Mouse (Mus musculus): ENCODE data around the gene Kirrel. TPM values are rescaled to one million over a fixed set of nuclear protein-coding genes. Genes with fewer than 3 reads are reported as not detected.
"Not testable (repeated sequence)": the region's sequence is repeated elsewhere in the genome, so short reads cannot be mapped to it uniquely, and the experiment has no call there.

Kirrel gene
- polyA plus RNA-seq, 1 experiment = 20.7 TPM

- TF ChIP-seq POLR2AphosphoS2 (IDR thresholded peaks at IDR 0.05; ENCODE audit: insufficient read length, low read depth) (no peak), SRF (IDR thresholded peaks at IDR 0.05; ENCODE audit: control insufficient read depth, insufficient read length, low read depth) (no peak), USF1 (IDR thresholded peaks at IDR 0.05; ENCODE audit: low read depth) (no peak), CEBPB (IDR thresholded peaks at IDR 0.05; ENCODE audit: insufficient read depth, poor library complexity, severe bottlenecking) (no peak), TCF3 (IDR thresholded peaks at IDR 0.05; ENCODE audit: insufficient read length, low read depth) (no peak), POLR2A (IDR thresholded peaks at IDR 0.05; ENCODE audit: insufficient read length, low read depth) (no peak), E2F4 (IDR thresholded peaks at IDR 0.05; ENCODE audit: insufficient read depth) (no peak), REST (IDR thresholded peaks at IDR 0.05; ENCODE audit: insufficient read depth, insufficient read length) (no peak), MAX (IDR thresholded peaks at IDR 0.05; ENCODE audit: low read depth) (no peak), MYOD1 (IDR thresholded peaks at IDR 0.05; ENCODE audit: control insufficient read depth in 1 of 3, insufficient read length in 2 of 3, low read depth in 2 of 3) (no peak), MYOG (IDR thresholded peaks at IDR 0.05; ENCODE audit: control insufficient read depth in 1 of 3, insufficient read depth in 1 of 3, insufficient read length in 2 of 3, low read depth in 2 of 3) (no peak), TCF12 (IDR thresholded peaks at IDR 0.05; ENCODE audit: insufficient read depth, poor library complexity, severe bottlenecking) (no peak)
- H3K4me3 ChIP-seq = no peak overlapping the region
- no peak overlapping the region for H3ac ChIP-seq (ENCODE audit: control insufficient read depth, insufficient read length)
- peaks cover 5% of the 10 kb centered on the region for H3K36me3 ChIP-seq (ENCODE audit: control insufficient read depth, insufficient read depth)
- H3K27me3 ChIP-seq (ENCODE audit: control insufficient read depth, insufficient read depth, insufficient read length) = no peaks in the 10 kb centered on the region
- H3K4me2 ChIP-seq (ENCODE audit: low read depth) = peak overlapping the region; percentile 26
- peaks cover 74% of the 10 kb centered on the region for H3K79me2 ChIP-seq (ENCODE audit: control insufficient read depth, insufficient read depth)
Observed at GRCm38 (mm10) chr3:87115726-87116540, 58.6 kb downstream of the Kirrel start.

GRCm38 (mm10) chr3:87115271-87115670 lies 59.3 kb downstream of the Kirrel start:
- TF ChIP-seq E2F4 (IDR thresholded peaks at IDR 0.05; ENCODE audit: insufficient read depth) = no peak
- no peak for TF ChIP-seq MYOD1 (IDR thresholded peaks at IDR 0.05; ENCODE audit: control insufficient read depth in 1 of 3, insufficient read length in 2 of 3, low read depth in 2 of 3)
- no peak for TF ChIP-seq CEBPB (IDR thresholded peaks at IDR 0.05; ENCODE audit: insufficient read depth, poor library complexity, severe bottlenecking)
- no peak for TF ChIP-seq MYOG (IDR thresholded peaks at IDR 0.05; ENCODE audit: control insufficient read depth in 1 of 3, insufficient read depth in 1 of 3, insufficient read length in 2 of 3, low read depth in 2 of 3)
- TF ChIP-seq POLR2A (IDR thresholded peaks at IDR 0.05; ENCODE audit: insufficient read length, low read depth) = no peak
- TF ChIP-seq USF1 (IDR thresholded peaks at IDR 0.05; ENCODE audit: low read depth) = no peak
- no peak for TF ChIP-seq SRF (IDR thresholded peaks at IDR 0.05; ENCODE audit: control insufficient read depth, insufficient read length, low read depth)
- TF ChIP-seq REST (IDR thresholded peaks at IDR 0.05; ENCODE audit: insufficient read depth, insufficient read length) = no peak
- peaks cover 70% of the 10 kb centered on the region for H3K79me2 ChIP-seq (ENCODE audit: control insufficient read depth, insufficient read depth)
- H3ac ChIP-seq (ENCODE audit: control insufficient read depth, insufficient read length) = no peak overlapping the region
- no peak overlapping the region for H3K4me2 ChIP-seq (ENCODE audit: low read depth)
- no peak overlapping the region for H3K4me3 ChIP-seq
- peaks cover 5% of the 10 kb centered on the region for H3K36me3 ChIP-seq (ENCODE audit: control insufficient read depth, insufficient read depth)
- no peaks in the 10 kb centered on the region for H3K27me3 ChIP-seq (ENCODE audit: control insufficient read depth, insufficient read depth, insufficient read length)

GRCm38 (mm10) chr3:87114801-87115200 lies 59.7 kb downstream of the Kirrel start:
- Histone ChIP-seq H3ac (ENCODE audit: control insufficient read depth, insufficient read length) (no peak overlapping the region), H3K36me3 (ENCODE audit: control insufficient read depth, insufficient read depth) (peaks cover 5% of the 10 kb centered on the region), H3K4me2 (ENCODE audit: low read depth) (no peak overlapping the region), H3K4me3 (no peak overlapping the region), H3K79me2 (ENCODE audit: control insufficient read depth, insufficient read depth) (peaks cover 66% of the 10 kb centered on the region), H3K27me3 (ENCODE audit: control insufficient read depth, insufficient read depth, insufficient read length) (no peaks in the 10 kb centered on the region)
- TF ChIP-seq USF1 (IDR thresholded peaks at IDR 0.05; ENCODE audit: low read depth) (no peak), POLR2AphosphoS2 (IDR thresholded peaks at IDR 0.05; ENCODE audit: insufficient read length, low read depth) (no peak), MYOD1 (IDR thresholded peaks at IDR 0.05; ENCODE audit: control insufficient read depth in 1 of 3, insufficient read length in 2 of 3, low read depth in 2 of 3) (no peak), REST (IDR thresholded peaks at IDR 0.05; ENCODE audit: insufficient read depth, insufficient read length) (no peak), SRF (IDR thresholded peaks at IDR 0.05; ENCODE audit: control insufficient read depth, insufficient read length, low read depth) (no peak), MYOG (IDR thresholded peaks at IDR 0.05; ENCODE audit: control insufficient read depth in 1 of 3, insufficient read depth in 1 of 3, insufficient read length in 2 of 3, low read depth in 2 of 3) (no peak), CEBPB (IDR thresholded peaks at IDR 0.05; ENCODE audit: insufficient read depth, poor library complexity, severe bottlenecking) (no peak), POLR2A (IDR thresholded peaks at IDR 0.05; ENCODE audit: insufficient read length, low read depth) (no peak), TCF12 (IDR thresholded peaks at IDR 0.05; ENCODE audit: insufficient read depth, poor library complexity, severe bottlenecking) (no peak)

- H3K4me2 ChIP-seq (ENCODE audit: low read depth); H3ac ChIP-seq (ENCODE audit: control insufficient read depth, insufficient read length); H3K36me3 ChIP-seq (ENCODE audit: control insufficient read depth, insufficient read depth); H3K27me3 ChIP-seq (ENCODE audit: control insufficient read depth, insufficient read depth, insufficient read length); H3K4me3 ChIP-seq: not testable (repeated sequence)
- H3K79me2 ChIP-seq (ENCODE audit: control insufficient read depth, insufficient read depth) = peaks cover 62% of the 10 kb centered on the region
Observed at GRCm38 (mm10) chr3:87113881-87114280, 60.7 kb downstream of the Kirrel start.

GRCm38 (mm10) chr3:87112264-87112663 lies 62.3 kb downstream of the Kirrel start:
- no peak overlapping the region for H3K4me3 ChIP-seq
- no peak overlapping the region for H3ac ChIP-seq (ENCODE audit: control insufficient read depth, insufficient read length)
- peaks cover 65% of the 10 kb centered on the region for H3K79me2 ChIP-seq (ENCODE audit: control insufficient read depth, insufficient read depth)
- no peaks in the 10 kb centered on the region for H3K27me3 ChIP-seq (ENCODE audit: control insufficient read depth, insufficient read depth, insufficient read length)
- H3K36me3 ChIP-seq (ENCODE audit: control insufficient read depth, insufficient read depth) = peaks cover 10% of the 10 kb centered on the region
- no peak overlapping the region for H3K4me2 ChIP-seq (ENCODE audit: low read depth)
- TF ChIP-seq USF1 (IDR thresholded peaks at IDR 0.05; ENCODE audit: low read depth) (no peak), POLR2AphosphoS2 (IDR thresholded peaks at IDR 0.05; ENCODE audit: insufficient read length, low read depth) (no peak), MYOD1 (IDR thresholded peaks at IDR 0.05; ENCODE audit: control insufficient read depth in 1 of 3, insufficient read length in 2 of 3, low read depth in 2 of 3) (no peak), TCF3 (IDR thresholded peaks at IDR 0.05; ENCODE audit: insufficient read length, low read depth) (no peak), POLR2A (IDR thresholded peaks at IDR 0.05; ENCODE audit: insufficient read length, low read depth) (no peak), TCF12 (IDR thresholded peaks at IDR 0.05; ENCODE audit: insufficient read depth, poor library complexity, severe bottlenecking) (no peak), SRF (IDR thresholded peaks at IDR 0.05; ENCODE audit: control insufficient read depth, insufficient read length, low read depth) (no peak), MYOG (IDR thresholded peaks at IDR 0.05; ENCODE audit: control insufficient read depth in 1 of 3, insufficient read depth in 1 of 3, insufficient read length in 2 of 3, low read depth in 2 of 3) (no peak), MAX (IDR thresholded peaks at IDR 0.05; ENCODE audit: low read depth) (no peak), CEBPB (IDR thresholded peaks at IDR 0.05; ENCODE audit: insufficient read depth, poor library complexity, severe bottlenecking) (no peak), E2F4 (IDR thresholded peaks at IDR 0.05; ENCODE audit: insufficient read depth) (no peak)

All from myocyte (in vitro differentiated cells).